Mouse (Mus musculus) left cerebral cortex, adult 8-10 months (tissue): ENCODE data around the gene Dnmt1. TPM values are rescaled to one million over a fixed set of nuclear protein-coding genes. Genes with fewer than 3 reads are reported as not detected.

Source experiments
- DNase-seq, 2 experiments: peaks; one replicate each; pipeline ENCODE4 v3.0.0; 2022; ENCODE audit warnings: low spot score in 2 of 2
- total RNA-seq, 4 experiments: library from RNA; stranded (reverse); gene quantifications; 2 replicates each; pipeline ENCODE4 v1.2.4; 2022

The Dnmt1 gene
- total RNA-seq, 4 experiments from 2014 or later: 39.7 to 41.3 (median 40.5) TPM

DNA sequence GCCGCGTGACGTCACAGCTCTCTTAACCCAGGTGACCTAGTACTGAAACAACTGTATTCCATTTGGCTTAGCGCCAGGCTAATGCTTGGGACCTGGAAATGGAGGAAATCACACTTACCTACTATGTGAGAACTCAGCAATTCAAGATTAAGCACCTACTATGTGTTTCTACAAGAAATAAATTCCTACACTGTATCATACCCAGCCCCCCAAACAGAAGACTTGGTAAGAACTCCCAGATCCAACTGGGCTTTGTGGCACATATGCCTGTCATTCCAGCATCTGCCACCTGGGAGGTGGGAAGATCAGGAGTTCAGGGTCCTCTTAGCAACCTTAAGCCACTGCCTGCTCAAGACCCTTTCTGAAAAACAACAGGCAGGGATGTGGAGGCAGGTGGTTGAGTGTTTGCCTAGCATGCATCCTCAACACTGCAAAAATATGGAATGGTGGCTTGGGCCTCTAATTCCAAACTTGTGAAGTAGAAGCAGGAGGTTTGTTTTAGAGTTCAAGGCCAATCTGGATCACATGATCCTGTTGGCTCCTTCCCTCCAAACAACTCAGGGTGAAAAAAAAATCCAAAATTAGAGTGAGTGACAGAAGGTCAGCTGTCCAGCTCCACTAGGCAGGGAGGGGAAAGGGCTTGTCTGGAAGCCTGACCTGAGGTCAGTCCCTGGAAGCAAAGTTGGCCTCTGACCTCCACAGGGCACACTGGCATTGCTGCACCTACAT, 17.4 kb upstream of the Dnmt1 start:
- no peak for DNase-seq

DNA sequence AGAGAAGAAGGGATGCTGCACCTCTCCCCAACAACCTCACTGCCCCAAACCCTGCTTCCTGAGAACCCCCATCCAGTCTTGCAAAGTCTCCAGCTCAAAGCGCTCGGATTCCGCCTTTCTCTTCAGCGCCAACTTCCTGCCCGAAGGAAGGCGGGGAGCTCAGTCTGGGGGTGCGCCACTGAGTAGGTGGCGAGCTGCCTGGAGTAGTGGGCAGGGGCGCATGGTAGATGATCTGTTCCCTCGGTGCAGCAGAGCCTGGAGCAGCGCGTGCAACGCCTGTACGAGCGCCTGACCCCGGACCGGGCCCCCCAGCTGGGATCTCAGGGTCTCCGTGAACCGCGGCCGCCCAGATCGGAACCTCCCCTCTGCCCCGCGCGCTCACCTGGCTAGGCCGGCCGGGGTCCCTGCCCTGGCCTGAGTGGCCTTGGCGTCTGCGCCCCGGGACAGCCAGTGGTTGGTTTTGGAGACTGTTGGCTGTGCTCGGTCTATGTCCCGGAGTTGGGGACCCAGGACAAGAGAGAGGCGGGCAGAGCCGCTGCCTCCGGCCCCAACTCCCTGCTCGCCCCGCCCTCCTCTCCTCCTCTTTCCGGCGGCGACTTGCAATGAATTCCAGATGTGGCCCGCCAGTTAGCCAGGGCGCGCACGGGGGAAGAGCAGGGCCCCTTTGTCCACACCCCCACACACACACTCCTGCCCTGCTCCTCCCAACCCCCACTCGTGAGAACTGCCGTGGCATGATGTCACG, 16.7 kb upstream of the Dnmt1 start, which contains the start of gene S1pr2:
Gene S1pr2 (minus strand): TSS at position 566 of the 745 bp plus-strand sequence.
- peak; percentile 40 to 46 for DNase-seq

DNA sequence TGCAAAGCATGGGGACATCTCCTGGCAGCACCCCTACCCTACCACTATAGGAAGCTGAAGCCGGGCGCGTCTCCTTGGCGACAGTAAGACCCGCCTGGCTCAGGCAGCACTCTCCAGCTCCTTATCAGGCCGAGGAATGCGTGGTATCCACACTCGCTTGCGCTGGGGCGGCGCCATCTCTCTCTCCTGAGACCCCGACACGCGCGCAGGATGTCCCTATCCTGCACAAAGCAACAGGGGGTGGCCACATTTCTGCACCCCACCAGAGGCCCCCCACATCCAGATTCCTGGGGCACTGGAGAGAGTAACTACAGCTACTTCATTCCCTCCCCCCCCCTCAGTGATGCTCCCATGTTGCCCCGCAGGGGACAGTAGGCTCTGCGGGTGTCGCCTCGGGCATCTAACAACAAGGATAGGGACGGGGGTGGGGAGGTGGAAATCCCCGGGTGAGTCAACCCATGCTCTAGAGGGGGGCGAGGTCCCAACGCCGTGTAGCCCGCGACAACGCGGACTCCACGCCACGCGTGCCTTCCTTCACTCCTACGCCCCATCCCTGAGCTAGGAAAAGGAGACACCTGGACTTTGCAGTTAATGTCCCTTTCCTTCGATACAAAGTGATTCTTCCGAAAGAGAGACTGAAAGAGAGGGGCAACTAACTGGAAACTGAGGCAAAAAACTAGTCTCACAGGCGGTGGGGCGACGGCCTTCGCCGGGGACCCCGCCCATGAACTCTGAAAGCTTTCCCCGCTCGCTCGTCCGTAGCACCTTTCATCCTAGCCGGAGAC, 15.9 kb upstream of the Dnmt1 start:
- no peak for DNase-seq

DNA sequence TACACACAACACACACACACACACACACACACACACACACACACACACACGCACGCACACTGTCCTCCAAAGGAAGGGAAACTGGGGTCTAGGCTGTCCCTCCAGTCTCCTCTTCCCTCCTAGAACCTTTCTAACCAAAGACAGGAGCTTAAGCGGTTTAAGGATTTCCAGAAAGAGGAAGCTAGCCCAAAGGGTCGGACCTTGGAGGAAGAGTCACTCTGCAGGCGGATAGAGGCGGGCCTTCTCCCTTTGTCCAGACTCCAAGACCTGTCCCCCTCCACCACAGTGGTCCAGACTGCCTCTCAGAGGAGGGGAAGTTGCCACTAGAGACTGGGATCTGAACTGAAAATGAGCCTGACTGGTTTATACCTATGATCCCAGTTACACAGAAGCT, 14.0 kb upstream of the Dnmt1 start:
- DNase-seq: no peak

DNA sequence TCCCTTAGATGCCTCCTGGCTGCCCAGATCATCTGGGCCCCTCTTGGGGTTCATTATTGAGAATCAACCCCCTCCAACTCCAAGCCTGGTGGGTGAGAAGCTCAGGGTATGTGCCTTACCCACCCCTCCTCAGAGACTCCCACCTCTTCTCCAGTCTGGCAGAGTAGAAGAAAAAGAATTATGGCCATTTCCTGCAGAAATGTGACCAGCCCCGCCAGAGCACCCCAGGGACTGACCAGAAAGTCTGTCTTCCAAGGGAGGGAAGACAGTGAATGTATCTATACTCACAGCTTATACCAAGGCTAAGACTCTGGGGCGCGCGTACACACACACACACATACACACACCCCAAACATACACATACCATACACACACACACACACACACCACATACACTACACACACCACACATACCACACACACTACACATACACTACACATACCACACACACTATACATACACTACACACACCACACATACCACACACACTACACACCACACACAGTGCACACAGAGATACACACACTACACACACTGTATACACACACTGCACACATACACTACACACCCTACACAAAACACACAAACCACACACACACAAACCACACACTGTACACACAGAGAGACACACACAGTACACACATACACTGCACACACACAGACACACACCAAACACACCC, 13.5 kb upstream of the Dnmt1 start:
- DNase-seq: no peak

DNA sequence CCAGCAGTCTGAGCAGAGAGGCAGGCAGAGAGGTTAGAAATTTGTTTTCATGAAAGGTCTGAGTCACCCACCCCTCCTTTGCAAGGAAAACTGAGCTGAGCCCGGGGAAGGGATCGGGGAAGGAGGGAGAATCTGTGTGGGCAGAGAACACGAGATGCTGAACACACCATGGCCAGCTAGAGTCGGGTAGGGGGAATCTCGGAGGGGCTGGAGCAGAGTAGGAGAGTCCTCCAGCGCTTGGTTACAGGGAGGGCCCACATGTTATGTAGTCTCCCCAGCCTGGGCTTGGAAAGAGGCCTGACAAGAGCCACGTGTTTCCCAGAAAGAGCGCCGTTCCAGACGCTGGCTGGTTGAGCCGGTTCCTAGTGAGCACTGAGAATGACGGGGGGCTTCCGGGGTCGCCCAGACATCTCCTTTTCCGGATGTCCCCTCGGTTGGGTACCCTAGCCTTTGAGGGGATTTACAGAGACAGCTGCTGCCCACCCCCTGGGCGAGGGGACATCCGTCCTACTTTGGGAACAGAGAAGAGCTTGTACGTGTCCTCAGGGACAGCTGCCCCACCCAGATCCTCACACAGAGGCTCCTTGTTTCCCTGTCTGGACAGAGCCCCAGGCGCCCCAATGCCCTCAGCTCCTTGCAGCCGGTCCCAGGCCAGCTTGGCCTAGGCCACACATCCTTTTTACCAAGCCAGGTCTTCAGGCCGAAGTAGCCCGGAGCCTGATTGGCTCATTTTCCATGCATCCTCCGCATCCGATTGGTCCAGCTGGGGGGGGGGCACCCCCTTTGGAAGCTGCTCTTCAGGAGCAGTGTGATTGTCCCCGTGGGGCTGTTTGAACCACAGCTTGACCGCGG, 12.7 kb upstream of the Dnmt1 start:
- peak; percentile 44 to 66 for DNase-seq

DNA sequence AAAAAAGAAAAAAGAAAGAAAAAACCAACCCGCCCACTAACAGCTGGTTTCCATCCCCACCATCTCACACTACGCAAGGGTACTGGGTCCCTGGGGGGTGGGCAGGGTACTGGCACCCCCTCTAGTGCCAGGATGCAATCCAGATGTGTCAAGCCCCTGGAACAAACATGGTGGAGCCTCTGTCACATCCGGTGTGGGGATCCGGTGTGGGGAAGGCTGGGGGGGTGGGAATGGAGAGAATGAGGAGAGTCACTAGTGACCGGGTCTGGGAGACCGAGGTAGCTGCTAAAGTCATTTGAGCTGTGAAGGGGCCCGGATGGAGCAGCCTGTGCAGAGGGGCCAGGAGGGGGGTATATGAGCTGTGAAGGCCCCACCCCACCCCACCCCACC, 12.1 kb upstream of the Dnmt1 start:
- no peak for DNase-seq

DNA sequence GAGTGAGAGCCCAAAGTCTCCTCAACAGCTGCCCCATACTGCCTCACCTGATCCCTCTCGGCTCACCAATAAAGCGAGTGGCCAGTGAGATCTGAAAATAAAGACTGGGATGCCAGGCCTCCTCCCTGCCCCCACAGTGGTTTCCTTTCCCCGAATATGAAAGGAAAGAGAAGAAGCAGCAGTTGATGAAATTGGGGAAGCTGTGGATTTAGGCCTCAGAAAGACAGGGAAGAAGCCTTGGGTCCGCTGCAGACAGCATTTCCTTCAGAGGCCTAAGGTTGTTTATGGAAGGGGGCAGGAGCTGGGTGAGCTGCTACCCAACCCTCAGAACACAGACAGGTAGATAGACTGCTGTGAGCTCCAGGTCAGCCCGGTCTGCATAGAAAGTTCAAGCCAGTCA, 7.1 kb upstream of the Dnmt1 start:
- no peak for DNase-seq

DNA sequence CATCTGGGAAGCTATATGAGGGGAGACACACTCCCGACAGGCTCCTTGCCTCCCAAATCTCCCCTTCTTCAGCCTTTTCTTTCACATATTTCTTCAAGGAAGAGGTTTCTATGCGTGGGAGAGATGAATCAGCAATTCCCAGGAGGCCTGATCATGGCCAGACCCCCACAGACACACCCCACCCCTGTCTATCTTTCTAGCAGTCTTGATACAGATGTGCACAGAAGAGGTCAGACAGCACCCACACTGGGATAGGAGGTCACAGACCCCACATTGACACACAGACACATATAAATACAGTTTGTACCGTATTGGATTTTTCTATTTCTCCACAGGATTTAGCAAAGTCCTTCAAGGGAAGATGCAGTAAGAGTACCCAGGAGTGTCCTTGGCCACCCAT, 6.3 kb upstream of the Dnmt1 start:
- no peak for DNase-seq

DNA sequence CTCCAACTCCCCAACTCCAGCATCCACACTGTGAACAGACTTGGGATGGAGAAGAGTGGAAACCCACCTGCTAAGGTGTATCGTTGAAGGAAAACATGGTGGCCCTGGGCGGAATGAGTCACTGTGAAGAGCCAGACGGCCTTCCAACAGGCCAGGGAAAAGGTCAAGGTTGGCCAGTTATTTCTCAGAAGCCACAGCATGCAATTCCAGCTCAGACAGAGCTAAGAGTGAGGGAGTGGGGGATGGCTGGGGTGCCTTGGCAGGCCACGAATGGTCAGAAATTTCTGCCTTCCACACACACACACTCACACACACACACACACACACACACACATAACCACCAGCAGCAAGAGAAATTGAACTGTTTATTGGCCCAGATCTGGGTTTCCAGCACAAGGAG, 5.9 kb upstream of the Dnmt1 start:
- DNase-seq: no peak

DNA sequence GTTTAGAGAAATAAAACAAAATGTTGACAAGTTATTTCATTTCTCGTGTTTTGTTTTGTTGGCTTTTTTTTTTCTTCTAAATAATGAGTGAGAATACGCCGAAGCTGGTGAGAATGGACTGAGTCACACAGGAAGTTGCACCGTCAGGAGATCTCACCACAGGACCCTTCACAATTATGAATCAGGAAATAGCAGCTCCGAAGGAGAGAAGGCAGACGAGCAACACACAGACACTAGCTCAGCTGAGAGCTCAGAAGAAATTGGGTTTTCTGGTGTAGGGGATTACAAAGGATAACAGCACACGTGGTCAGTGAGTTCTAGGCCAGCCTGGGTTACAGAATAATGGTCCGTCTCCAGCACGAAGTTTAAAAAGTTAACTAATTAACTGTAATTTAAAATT, 1.9 kb upstream of the Dnmt1 start:
- DNase-seq: no peak

DNA sequence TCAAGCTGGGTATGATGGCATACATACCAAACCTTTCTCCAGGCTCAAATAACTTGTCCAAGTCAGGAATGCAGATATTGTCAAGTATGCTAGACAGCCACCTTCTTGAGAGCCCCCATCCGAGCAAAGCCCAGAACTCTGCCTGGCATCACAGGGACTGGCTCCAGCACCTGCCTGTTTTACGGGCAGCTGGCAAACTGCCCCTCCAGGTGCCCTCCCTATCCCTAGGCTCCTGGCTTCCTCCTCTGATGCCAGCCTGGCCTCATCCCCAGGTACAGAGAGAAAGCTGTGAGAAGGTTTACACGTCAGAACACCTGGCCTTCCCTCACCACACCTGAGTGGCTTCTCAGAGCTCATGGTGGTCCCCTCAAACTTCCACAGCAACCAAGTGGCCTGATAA, 2.7 kb downstream of the Dnmt1 start:
- no peak for DNase-seq

DNA sequence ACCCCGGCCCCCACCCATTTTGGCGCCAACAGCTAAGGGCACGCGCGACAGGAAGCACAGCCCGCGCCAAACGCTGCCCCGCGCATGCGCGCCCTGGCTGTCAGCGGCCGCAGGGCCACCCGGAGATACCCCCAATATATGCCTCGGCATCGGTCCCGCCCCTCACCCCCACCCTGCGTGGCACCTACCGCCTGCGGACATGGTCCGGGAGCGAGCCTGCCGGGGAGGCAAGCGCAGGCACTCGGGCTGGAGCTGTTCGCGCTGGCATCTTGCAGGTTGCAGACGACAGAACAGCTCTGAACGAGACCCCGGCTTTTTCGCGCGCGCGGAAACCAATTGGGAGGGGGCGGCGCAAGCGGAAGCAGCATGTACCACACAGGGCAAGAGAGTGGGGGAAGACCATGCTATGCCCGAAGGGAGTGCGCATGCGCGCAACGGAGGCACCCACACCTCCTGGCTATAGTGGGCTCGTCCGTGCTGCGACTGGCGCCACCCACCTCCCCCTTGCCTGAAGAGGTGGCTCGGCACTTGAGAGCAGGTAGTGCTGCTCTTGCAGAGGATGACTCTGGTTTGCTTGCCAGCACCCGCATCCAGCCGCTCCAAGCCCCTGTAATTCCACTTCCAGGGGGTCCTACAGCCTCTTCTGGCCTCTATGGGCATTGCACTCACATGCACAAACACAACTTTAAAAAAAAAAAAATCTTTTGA, 7.0 kb downstream of the Dnmt1 start:
- peak; percentile 92 to 97 for DNase-seq

DNA sequence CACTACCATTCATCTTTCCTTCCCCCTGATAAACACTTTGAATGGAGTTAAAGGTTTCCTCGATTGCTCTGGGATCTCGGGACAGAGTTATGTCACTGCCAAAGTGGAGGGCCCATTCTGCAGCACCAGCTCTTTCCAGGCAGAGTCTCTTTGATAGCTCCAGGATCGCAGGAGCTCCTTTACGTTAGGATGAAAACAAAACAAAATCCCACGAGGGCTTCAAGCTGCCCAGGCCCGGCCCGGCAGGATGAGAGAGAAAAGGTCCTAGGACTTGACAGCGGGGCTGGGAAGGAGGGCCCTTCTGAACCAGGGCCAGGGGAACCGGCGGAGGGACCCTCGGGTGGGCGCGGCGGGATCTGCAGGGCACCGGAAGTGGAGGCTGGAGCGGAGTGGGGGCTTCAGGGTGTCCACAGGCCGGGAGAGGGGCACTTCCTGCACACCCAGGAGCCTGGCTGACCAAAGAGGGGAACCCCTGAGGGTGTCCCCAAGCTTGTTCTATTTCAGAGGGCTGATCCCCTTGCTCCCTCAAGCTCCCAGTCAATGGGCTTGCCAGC, 7.6 kb downstream of the Dnmt1 start:
- no peak for DNase-seq

DNA sequence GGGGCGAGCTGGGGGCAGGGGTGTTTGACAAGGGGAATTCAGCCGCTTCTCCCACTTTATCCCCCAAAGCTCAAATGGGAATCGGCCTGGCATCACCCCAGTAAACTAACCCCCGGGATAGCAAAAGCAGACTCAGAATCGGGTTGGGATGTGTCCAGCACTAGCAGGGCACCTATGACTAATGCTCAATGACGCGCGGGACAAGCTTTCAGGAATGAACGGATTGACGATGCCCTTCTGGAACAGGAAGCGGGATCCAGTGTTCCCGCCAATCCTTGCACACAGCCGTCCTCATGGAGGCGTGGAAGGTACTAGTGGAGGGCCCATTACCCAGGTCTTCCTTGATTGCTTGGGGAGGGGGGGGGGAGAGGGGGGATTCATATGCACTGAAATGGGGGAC, 8.2 kb downstream of the Dnmt1 start:
- no peak for DNase-seq

DNA sequence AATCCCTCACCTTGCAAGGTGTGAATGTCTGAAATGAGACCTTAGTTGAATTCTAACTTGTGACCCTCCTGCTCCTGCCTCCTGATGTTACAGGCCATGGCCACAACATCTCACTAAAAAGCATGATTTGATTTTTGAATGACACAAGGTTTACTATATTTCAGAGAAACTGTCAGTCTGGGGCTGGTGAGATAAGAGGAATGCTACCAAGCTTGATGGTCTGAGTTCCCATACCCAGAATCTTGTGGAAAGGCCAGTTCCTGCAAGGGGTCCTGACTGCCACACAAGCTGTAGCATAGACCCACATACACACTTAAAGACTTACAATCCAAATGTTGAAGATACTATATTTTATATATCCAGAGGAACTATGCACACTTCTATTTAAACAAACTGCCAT, 9.3 kb downstream of the Dnmt1 start:
- no peak for DNase-seq

DNA sequence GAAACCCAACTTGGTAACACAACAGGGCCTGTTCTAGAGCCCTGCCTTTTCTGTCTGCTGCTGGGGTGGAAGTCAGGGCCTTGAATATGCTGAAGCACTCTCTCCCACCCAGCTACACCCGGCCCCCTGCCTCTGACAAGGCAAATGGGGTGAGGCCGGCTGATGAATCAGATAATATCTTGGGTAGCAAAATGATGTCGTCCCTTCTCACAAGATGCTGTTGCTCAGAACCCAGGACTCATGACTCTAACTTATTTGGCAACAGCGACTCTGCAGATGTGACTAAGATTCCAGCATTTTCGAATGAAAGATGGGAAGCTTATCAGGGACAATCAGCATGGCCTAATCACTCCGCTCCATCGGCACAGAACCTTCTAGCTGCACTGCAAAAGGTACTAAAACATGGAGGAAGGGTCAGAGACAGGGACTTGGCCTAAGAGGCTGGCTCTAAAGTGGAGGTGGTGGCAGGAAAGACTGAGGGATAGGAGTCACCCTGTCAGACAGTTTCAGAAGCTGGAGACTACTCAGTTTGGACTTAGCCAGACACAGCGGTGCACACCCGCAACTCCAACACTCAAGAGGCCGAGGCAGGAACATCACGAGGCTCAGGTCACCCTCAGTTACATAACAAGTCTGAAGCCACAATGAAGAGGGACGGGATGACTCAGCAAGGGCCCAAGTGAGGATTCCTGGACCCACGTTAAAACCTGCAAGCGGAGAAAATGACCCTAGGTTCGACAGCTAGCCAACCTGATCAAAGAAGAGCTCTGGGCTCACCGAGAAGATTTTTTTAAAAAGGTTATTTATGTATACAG, 13.4 kb downstream of the Dnmt1 start:
- no peak for DNase-seq

DNA sequence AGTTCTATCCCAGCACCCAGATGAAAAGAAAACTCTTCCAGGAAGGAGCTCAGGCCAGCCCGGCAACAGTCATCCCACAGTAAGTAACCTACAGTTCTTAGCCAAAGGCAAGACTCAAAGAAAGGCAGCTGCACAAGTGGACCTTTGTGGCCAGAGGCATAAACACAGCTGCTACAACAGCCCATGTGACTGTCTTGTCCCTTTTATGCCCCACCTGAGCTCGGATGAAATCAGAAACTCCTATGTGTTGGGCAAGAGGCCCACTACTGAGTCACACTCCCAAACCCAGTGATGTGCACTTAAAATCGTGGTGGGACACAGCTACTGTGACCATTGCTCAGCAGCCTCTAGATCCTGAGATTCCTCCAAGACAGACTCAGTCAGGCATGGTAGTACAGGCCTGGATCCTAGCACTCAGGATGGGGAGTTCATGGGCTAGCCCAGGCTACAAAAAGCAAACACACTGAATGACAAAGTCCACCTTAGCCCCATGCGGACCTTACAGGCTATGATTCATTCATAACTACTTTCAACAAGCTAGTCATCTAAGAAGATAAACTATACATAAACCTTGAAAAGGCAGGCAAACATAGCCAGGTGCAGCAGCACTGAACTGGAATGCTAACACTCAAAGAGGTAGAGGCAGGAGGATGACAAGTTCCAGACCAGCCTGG, 14.9 kb downstream of the Dnmt1 start:
- DNase-seq: no peak
